Mouse (Mus musculus) inflammation-experienced regulatory T-cells, adult 6 months (primary cell): Measurements from ENCODE around the gene Dync2li1. TPM values are rescaled to one million over a fixed set of nuclear protein-coding genes. Genes with fewer than 3 reads are reported as not detected.
A peak's percentile ranks its signal among the peaks of the same experiment; 100 is the strongest.

Experiments used
- ATAC-seq: one replicate; pipeline ENCODE4 v1.8.0; 2017
- polyA plus RNA-seq, 3 experiments: library from polyadenylated mRNA; unstranded; fragments of 100-300 nt; shearing (Covaris generic); gene quantifications; one replicate each; pipeline ENCODE4 v1.2.1; 2017

Dync2li1 gene
- polyA plus RNA-seq, 3 experiments from 2014 or later, result 0.79 to 1.9 (median 1.6) TPM

- ATAC-seq, result no peak
Measured at GRCm38 (mm10) chr17:84611500-84611899, 14.8 kb upstream of the Dync2li1 start.

GRCm38 (mm10) chr17:84611971-84612370 is 14.3 kb upstream of the Dync2li1 start:
- no peak for ATAC-seq

DNA sequence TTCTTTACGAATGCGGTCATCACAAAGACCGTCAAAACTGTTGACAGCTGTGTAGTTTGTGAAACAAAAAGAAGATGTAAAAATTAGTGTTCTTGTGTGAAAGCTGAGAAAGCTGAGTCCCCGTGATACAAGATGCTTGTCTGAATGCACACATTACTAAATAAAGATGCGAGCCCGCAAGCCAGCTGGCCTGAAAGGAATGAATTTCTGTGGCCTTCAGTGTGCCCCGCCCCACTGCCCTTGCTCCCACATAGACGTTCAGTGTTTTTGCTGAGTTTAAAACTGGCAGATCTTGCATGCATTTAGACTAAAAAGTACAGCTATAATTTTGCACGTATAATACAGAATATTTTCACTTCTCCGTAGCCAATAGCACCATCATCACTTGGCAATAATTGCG is 10.5 kb upstream of the Dync2li1 start:
- no peak for ATAC-seq

DNA sequence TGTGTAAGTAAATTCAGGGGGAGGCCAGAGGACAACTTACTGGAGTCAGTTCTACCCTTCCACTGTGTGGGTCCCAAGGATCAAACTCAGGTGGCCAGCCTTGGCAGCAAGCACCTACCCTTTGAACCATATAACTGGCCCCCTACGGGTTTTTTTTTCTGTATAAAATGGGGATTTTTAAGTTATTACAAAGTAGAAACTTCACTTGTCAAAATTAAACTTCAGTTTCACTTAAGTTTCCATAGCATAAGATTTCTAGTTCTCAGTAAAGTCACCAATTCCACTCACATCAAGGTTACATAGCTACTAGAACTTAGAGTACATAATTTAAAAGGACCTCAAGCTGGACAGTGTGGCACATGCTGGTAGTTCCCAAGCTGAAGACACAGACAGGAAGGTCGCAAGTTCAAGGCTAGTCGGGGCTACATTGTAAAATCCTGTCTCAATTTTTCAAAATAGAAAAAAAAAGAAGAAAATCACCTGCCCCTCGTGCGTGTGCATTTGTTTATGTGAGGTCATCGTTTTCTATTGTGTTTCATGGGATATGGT is 9.7 kb upstream of the Dync2li1 start:
- ATAC-seq, result no peak

DNA sequence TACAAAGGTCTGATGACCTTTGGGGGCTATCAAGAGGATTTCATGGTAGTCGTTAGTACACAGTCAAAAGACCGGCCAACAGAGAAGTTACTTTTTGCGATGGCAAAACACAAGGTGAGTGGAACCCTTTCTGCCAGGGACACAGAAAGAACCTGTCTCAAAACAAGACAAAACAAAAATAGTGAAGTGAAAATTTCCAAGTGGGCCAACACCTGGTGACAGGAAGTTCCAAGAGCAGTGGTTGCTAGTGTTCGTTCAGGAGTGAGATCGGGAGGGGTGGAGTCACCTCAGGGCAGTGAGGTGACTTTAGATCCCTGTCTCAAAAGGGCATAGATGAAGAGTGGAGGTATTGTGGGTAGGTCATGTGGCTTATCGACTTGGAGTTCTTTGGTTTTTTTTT is 8.3 kb upstream of the Dync2li1 start:
- ATAC-seq, result no peak

DNA sequence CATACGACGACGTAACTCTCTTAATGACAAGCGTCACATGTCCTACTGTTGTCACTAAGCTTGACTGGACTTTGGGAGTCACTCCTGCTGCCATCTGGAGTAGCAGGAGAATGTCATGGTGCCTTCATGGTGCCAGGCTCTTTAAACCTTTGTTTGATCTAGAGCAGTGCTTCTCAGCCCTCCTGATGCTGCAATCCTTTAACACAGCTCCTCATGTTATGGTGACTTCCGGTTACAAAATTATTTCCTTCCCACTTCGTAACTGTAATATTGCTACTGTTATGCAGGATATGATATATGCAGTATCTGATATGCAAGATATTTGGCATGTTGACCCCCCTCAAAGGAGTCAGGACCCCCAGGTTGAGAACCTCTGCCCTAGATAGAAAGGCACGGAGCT is 7.2 kb upstream of the Dync2li1 start:
- no peak for ATAC-seq

GRCm38 (mm10) chr17:84620076-84620475 is 6.2 kb upstream of the Dync2li1 start:
- no peak for ATAC-seq

DNA sequence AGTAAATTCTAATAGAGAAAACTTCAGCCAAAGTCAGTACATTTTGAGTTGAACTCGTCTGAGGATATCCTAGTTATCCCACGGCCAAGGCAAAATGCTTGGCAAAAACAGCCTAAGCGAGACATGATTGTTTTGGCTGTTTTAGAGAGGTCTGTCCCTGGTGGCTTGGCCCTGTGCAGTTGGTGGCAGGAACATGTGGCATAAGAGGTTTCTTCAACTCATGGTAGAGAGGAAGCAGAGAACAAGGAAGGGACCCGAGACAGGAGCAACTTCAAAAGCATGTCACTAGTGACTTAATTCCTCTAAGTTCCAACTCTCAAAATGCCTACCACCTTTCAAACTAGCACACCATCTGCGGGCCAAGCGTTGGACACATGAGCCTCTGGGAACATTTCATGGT is 5.7 kb upstream of the Dync2li1 start:
- no peak for ATAC-seq

DNA sequence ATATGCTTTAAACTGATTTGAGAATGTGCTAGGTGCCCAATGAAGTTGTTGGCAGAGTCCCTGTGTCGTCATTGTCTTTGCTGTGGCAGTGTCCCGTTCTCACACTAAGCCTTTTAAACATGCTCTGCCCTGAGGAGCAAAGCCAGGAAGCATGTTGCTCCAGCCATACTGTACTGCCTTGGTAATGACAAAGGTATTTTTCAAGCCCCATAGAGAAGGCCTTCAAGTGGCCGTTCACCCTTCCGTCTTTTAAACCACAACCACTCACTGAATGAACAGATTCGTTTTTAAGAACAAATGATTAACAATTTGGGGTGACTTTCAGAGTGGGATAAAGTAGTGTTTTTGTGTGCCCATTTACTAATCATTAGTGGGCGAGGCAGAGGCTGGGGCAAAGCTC is 5.1 kb upstream of the Dync2li1 start:
- ATAC-seq, result no peak

GRCm38 (mm10) chr17:84622028-84622427 is 4.3 kb upstream of the Dync2li1 start:
- no peak for ATAC-seq

- ATAC-seq, result no peak
Measured at GRCm38 (mm10) chr17:84622873-84623272, 3.4 kb upstream of the Dync2li1 start.

DNA sequence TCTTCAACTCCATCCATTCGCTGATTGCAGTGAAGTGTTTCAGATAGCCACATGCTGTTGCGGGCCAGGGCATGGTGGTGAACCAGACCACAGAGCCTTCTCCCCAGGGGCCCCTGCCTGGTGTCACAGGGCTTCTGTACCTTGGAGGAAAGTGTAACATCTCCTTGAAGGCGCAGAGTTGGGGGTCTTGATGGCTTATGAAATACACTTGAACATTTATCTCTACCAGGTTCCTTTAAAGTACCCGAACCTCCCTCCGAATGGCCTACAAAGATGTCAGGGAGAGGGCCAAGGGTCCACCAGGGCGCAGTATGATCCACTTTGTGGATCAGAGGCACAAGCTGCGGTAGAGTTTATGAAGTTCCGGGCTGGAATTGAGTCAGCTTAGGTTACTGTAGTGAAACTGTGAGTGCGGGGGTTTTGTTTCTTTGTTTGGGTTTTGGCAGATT is 585 bp downstream of the Dync2li1 start:
- no peak for ATAC-seq

DNA sequence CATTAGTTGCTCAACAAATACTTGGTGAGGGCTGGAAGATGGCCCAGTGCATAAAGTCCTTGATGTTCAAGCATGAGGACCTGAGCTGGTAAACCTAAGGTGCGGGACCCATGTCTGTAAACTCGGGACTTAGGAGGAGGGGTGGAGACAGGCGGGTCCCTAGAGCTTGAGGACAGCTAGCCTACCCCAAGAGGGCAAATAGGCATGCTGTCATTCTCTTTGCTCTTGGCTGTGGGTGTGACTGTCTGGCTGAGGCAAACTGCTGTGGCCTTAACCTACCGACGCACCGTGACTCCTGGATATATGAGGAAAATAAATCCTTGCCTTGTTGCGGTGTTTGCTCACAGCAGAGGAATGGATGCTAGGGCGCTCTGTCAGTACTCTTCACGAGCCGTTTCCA is 1.4 kb downstream of the Dync2li1 start:
- no peak for ATAC-seq

DNA sequence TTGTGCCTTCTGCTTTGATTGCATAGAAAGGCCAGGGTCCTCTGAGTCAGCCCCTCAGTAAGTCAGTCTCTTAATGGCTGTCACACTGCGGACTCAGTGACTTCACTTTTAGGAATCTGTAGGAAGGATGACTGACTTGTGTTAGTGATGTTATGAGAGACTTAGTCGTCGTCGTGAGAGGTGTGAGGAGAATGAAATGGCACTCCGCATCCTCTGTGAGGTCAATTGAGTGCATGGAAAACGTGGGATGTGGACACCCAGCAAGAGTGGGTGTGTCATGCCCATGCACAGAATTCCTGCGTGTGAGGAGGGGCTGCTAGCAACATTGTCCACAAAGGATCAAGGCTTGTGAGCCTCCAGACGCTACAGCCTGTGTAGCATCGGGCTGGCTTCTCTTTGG is 2.3 kb downstream of the Dync2li1 start:
- ATAC-seq, result no peak

- ATAC-seq, result no peak
Measured at GRCm38 (mm10) chr17:84631836-84632235, 5.5 kb downstream of the Dync2li1 start.

GRCm38 (mm10) chr17:84633443-84633842 is 7.1 kb downstream of the Dync2li1 start:
- ATAC-seq, result peak; percentile 85

GRCm38 (mm10) chr17:84636328-84636727 is 10.0 kb downstream of the Dync2li1 start:
- no peak for ATAC-seq

- no peak for ATAC-seq
Measured at GRCm38 (mm10) chr17:84637971-84638370, 11.7 kb downstream of the Dync2li1 start.

- no peak for ATAC-seq
Measured at GRCm38 (mm10) chr17:84639796-84640378, 13.6 kb downstream of the Dync2li1 start.

GRCm38 (mm10) chr17:84641893-84642292 is 15.6 kb downstream of the Dync2li1 start:
- ATAC-seq, result no peak

DNA sequence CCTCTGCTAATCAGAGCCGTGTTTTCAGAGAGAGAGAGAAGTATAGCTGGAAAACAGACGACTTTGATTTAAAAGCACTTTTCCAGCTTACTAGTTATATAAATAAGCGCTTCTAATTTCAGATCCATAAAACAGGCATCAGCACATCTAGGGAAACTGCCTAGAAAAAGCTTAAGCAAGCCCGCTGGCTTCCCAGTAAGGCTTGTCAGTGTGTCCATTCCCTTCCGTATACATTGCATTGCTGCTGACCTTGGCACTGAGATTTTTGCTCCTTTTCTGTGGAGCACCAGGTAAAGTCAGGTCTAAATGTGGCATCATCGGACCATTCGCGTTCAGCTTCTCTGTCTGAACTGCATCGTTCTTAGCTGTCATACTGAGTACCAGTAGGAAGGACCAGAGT is 16.0 kb downstream of the Dync2li1 start:
- no peak for ATAC-seq

DNA sequence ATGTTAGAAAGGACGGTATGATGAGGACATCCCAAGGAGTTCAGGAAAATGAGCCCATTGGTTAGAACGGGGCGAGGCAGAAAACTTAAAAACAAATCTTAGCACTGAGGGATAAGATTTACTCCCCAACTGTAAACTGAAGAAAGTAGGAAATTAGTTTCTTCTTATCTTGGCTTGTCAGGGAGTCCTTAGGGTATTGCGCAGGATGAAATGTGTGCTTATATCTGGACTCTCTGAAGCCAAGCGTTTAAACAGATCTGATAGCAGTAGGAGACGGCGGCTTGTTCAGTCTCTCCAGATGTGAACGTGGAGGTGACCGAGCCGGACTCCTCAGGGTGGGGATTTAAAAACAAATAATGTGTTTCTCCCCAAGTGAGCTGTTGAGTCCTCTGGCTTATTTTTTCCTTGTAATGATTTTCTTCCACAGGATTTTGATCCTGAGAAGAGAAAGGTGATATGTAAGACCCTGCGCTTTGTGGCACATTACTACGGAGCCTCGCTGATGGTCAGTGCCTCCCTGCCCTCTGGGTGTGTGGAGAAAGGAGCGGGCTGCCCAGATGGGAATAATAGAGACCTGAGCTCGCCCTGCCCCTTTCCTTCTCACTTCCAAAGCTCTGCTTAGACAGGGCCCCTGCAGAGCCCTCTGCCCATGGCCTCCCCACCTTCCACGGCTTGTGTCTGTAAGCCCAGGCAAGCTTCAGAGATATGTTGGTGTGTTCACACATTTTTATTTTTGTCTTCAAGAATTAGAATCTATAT is 18.2 kb downstream of the Dync2li1 start:
- no peak for ATAC-seq

- no peak for ATAC-seq
Measured at GRCm38 (mm10) chr17:84645119-84645518, 18.8 kb downstream of the Dync2li1 start.

GRCm38 (mm10) chr17:84645894-84646293 is 19.6 kb downstream of the Dync2li1 start:
- no peak for ATAC-seq
